Mouse (Mus musculus) stomach, postnatal 0 days (tissue): ENCODE data around the gene Zfp420.

Experiments used
- CTCF ChIP-seq: IDR thresholded peaks from 2 replicates; pipeline ENCODE4 v1.5.1; 2016; ENCODE audit warnings: antibody characterized with exemption, low read depth, mild to moderate bottlenecking, moderate library complexity
- EP300 ChIP-seq: optimal IDR thresholded peaks from 2 replicates; pipeline ENCODE3; 2016; ENCODE audit warnings: antibody characterized with exemption

- TF ChIP-seq CTCF: no peak
- TF ChIP-seq EP300: no peak
Observed at GRCm38 (mm10) chr7:29910252-29910651, 50.5 kb downstream of the Zfp420 start.
